Mouse (Mus musculus): ENCODE measurements at regions not wholly inside any gene's neighbourhood (a gene's known extent, or its start where the extent isn't known, plus 50 kb on each side); places are given as distances from the start of the nearest gene placed in this dataset.

DNA sequence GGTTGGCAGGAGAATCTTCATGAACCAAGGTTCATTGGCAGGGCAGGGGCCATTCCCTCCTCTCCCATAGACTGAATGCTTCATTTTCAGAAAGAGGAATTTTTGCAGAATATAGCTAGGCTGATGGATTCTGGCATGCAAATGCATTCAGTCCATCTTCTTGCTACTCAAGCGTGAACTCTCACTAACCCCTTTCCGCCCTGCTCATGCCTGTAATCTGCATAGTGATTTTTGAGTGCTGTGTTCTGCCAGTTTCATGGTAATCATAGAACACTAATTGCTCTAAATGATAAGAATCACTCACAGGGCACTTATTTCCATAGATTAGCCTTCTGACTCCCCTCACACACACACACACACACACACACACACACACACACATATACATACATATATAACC is 119.8 kb upstream of the Onecut1 start:
- TF ChIP-seq GATA4 (IDR thresholded peaks at IDR 0.05; ENCODE audit: insufficient replicate concordance, low read length), result no peak

DNA sequence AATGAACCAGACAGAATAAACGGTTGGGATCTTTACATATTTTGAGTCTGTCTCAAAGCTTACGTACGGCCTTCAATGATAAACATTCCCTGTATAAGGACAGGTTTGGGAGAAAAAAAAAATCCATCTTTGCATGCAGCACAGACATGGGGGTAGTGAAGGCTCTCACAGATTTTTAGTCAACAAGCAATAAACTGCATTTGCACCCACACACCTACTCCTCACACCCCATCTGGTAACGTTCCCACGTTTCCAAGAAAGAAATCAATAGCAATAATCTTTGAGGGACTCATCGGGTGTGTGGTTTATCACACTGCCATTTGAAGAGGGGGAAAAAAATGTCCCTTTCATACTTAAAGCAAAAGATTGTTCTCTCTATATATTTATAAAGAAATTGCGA is 113.8 kb upstream of the Onecut1 start:
- no peak for TF ChIP-seq GATA4 (IDR thresholded peaks at IDR 0.05; ENCODE audit: insufficient replicate concordance, low read length)

DNA sequence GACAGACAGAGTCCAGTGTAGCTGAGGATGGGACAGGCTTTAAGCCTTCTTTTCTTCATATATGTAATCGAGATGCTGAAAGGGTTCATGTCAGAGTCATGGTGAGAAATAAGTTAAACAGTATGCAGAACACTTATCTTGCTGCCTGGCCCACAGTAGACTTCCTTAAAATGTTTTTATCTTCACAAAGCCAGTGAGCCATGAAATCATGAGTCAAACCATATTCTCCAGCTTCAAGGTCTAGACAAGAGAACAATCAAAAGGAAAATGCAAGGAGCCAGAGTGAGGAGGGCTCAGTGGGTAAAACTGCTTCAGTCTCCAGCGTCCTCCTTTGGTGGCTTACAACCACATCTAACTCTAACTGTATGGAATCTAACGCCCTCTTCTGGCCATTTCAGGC is 103.7 kb upstream of the Onecut1 start:
- TF ChIP-seq GATA4 (IDR thresholded peaks at IDR 0.05; ENCODE audit: insufficient replicate concordance, low read length), result no peak

- no peak for TF ChIP-seq GATA4 (IDR thresholded peaks at IDR 0.05; ENCODE audit: insufficient replicate concordance, low read length)
These were observed 102.8 kb upstream of the Onecut1 start for GRCm38 (mm10) chr9:74758876-74759275.

DNA sequence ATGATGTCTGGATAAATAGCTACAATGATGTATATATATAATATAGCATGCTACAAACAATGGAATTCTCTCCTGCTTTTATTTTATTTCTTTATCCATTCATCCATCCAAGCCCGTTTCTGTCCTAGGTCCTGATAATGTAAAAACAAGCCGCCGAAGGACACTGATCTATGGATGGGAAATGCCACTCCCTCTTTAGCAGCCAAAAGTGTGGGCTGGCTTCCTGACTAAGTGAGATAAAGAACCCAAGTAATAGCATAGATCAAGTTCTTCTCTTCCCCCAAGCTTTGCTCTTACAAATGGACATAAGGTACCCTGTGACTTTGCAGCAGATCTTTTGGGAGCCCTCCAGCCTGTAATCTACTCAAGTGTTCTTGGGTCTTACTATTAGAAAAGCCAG is 81.3 kb upstream of the Onecut1 start:
- no peak for TF ChIP-seq GATA4 (IDR thresholded peaks at IDR 0.05; ENCODE audit: insufficient replicate concordance, low read length)

DNA sequence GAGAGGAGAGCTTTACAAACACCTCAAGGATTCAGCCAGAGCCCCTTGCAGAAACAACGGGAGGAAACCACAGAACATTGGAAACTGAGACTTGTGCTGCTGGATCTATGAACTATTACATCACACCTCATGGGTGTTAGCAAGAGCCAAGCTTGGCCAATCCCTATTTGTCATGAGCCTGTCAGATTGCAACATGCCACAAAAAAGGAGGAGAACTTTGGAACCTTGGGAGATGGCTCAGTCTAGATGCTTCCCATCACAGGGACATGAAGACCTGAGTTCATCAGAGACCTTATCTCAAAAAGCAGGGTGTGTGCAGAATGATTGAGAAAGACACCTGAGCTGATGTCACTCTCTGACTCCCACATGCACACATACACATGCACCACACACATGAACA is 68.3 kb upstream of the Onecut1 start:
- peak; percentile 86; the same call in 1 of the 2 replicates for TF ChIP-seq GATA4 (IDR thresholded peaks at IDR 0.05; ENCODE audit: insufficient replicate concordance, low read length)

DNA sequence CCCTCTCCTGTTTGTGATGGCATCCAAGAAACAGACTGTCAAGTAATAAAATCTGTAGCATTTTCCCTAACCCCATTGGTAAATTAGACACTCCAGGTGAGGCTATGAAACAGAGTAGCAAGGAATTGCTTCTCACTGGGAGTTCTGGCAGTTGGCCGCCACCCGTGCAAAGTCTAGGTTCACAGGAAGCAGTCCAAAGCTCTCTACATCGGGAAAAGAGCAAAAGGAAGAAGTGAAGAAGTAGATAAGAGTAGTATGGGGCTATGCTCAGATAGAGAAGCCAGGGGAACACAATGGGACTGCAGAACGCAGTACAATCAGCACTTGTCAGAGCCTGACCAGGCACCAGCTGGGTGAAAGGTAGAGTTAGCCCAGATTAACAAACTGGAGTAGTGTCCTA is 65.7 kb upstream of the Onecut1 start:
- TF ChIP-seq GATA4 (IDR thresholded peaks at IDR 0.05; ENCODE audit: insufficient replicate concordance, low read length), result no peak

- TF ChIP-seq GATA4 (IDR thresholded peaks at IDR 0.05; ENCODE audit: insufficient replicate concordance, low read length), result no peak
These were observed 64.4 kb upstream of the Onecut1 start for GRCm38 (mm10) chr9:74797272-74797844.

- TF ChIP-seq GATA4 (IDR thresholded peaks at IDR 0.05; ENCODE audit: insufficient replicate concordance, low read length), result no peak
These were observed 60.6 kb upstream of the Onecut1 start for GRCm38 (mm10) chr9:74801091-74801490.

- TF ChIP-seq GATA4 (IDR thresholded peaks at IDR 0.05; ENCODE audit: insufficient replicate concordance, low read length), result no peak
These were observed 50.3 kb upstream of the Onecut1 start for GRCm38 (mm10) chr9:74811437-74811836.
